Mouse (Mus musculus): Measurements from ENCODE around the gene Ttc6.

Gene Ttc6

DNA sequence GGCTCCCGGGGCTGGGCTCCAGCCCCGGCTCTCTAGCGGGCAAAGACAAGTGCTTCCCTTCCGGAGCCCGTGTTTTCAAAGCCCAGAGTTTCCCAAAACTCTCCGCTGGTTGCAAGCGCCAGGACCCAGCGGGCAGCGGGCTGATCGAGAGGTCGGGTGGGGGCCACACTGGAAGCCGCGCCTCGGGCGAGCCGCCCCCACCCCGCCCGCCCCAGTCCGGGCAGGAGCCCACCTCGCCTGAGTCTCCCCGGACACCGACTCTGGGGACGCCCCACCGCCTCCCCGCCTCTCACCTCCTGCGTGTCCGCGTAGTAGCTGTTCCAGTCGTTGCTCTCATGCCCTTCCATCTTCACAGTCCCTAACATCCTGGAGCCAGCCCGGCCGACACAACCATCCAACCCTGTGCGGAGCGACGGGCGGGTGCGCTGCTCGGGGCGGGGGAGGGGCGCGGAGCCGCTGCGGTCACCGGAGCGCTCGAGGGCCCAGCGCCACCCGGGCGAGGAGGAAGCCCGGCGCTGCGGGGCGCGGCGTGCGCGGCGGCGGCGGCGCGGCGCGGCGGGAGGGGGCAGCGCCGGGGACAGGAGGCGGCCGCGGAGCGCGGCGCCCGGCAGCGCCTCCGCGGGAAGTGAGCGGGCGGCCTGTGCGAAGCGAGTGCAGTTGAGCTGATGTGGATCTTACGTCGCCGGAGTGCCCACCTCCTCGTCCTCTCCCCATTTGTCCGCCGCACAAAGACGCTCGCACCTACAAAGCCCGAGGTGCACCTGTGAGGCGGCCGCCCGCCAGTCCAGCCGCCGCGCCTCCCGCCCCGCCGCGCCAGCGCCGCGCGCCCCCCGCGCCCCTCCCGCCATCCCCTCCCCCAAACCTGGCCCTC, 18.3 kb upstream of the Ttc6 start:
- DNase-seq (ENCODE audit: low spot score) = no peak

DNA sequence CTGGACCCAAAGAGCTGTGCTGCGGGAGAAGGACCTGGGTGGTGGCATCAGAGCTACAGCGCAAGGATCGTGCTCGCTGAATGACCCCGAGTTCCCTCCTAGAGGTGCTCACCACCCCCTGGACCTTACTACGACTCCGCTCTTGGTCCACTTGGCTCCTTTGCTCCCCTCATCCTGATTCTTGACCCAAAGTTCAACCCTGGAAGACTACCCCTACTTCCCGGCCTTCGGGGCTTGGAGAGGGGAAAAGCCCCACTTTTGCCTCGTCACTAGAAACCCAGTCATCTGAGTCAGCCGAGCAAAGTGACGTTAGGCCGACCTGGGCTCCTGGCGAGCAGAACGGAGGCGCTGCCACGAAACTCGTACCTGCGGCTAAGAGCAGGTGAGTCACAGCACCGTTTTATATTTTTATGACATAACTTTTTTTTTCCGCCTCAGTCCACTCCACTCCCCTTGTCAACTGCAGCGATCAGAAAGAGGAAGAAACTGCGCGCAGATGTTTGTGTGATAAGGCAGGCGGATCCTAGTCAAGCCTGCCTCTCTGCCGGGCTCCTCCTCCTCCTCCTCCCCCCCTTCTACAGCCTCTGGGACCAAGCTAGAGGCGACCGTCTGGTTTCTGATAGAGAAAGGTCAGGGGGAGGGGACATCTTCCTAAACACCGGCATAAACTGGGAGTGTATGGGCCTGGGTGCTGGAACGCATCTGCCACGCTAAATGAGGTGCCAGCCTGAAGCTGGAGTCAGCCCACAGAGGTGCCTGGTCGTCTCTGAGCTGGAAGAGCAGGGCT, 17.3 kb upstream of the Ttc6 start, which contains the start of gene Foxa1:
Gene Foxa1 (minus strand): TSS at position 502 of the 787 bp plus-strand sequence.
- DNase-seq (ENCODE audit: low spot score) = no peak

DNA sequence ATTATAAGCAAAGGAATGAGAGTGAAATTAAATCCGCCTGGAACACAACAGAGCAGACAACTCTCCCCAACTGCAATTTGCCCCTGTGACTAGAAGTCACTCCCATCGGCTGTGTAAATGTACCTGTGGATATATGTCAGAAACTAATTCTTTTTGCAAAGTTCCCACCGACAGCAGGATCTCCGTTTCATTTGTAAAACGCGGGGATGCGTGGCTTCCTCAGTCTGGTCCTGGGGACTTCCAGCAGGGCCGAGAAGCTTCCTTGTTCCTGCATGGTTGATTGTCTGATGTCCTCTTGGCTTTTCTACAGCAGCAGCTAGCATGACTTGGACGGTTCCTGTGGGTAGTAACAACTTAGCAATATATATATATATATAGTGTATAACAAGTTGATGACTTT, 16.0 kb upstream of the Ttc6 start:
- DNase-seq (ENCODE audit: low spot score) = no peak

DNA sequence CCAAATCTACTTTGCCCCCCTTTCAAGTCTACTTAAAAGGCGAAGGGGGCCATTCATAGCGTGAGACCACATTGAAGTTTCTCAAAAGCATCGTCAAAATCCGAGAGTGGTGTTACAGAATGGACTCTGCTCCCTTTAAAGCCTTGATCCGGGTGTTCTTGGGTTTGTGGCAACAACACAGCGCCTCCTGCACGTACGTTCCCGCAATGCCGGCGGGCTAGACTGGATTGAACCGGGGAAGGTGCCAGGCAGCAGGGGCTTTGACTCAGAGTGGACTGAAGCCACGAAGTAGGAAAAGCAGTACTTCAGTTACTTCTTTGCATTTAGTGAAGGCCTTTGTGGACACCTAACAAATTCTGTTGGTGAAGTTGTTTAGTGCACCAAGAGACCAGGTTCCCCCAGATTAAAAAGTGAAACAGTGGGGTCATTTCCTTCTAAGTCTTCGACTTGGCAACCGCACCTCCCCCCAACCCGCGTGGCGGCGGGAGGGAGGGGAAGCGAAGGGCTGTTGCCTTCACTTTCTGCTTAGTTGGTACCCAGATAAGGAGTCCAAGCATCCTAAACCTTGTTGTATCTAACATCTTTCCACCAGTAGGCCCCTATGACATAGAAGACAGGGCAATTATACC, 15.4 kb upstream of the Ttc6 start:
- no peak for DNase-seq (ENCODE audit: low spot score)

DNA sequence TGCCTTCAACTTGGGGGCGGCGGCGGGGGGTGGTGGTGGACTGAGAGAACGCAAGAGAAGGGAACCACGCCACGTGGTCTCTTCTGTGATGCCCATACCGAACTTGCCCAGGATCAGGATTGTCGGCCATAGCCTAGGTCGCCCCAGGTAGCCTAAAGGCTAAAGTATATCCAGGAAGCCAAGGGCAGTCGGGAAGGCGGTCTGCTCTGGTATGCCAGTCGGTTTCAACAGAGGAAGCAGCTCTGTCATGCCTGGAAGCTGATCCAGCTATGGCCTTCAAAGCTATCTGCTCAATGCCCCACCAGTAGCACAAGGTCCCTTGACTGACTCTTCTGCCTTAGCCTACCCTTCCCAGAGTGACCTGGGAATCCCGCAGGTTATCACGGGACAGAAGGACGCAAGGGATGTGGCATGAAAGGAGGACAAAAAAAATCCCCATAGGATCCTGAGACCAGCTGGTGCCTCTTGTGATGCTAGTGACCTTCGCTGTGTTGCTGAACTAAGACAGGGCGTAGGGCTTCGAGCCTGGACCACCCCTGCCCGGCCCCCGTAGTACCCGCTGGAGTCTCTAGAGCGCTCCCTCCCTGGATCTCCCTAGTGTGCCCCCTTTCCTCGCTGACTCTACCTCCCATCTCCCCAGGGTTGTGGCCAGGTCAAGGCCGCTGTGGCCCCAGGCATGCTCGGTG, 14.8 kb upstream of the Ttc6 start:
- no peak for DNase-seq (ENCODE audit: low spot score)

DNA sequence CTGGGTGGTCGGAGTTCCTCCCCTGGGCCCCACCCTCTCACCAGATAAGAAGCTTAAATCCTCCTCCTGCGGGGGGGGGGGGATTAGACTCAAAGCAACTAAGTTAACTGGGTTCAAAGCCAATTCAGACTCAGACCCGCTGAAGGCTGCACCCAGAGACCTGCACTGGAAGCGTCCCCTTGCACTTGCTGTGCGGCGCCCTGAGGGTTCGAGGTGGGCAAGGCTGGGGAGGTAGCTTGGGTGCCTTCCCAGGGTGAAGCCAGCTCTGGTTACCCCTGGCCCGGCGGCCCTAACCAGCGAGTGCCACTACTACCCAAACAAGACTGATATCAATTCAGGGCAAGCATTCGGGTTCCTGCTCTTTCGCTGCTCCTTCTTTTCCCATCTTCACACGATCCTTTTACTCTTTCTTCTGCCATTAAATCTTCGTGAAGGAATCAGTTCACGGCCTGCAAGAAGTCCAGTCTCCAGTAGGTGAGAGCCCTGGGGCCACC, 14.2 kb upstream of the Ttc6 start:
- no peak for DNase-seq (ENCODE audit: low spot score)

DNA sequence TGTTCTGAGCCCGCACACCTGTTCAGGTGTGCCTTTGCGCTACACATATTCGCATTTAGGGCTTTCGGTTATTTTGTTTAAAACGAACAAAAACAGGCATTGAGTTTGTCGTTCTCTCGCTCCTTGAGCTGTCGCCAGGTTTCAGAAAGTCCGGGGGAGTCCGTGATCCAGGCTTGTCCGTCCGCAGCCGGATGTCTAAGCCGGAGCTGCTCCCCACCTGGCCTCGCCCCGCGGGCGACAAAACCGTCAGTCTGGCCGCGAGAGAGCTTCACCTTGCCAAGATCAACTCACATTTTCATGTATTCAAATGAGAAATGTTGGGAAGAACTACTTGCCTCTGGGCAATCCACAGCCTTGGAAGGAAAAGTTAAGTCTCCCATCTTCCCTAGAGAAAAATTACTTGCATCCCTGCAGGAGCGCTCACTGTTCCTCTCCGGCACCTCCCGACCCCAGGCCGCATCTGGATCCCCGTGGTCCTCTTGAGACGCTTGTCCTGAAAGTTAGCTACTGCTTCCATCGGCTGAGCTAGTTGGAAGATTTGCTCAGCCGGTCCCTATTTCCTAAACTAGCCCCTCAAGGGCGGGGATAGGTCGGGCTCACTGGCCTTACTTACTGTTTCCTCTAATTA, 13.6 kb upstream of the Ttc6 start:
- DNase-seq (ENCODE audit: low spot score) = no peak

DNA sequence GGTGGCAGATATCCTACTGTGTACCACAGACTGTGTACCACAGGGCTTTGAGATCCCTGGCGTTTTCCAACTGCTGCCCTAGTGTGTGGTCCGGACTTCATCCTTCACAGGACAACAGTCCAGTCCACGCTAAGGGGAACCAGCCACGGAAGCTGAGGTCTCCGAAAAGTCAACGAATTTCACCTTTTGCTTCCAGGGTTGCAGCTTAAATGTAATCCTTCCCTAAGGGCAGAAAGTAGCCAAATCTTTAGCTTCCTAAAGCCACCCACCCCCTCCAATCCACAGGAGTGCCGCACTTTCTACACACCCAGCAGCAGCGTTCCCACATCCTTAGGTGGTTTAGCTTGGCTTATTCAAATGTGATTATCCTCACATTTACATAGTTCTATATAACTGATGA, 13.0 kb upstream of the Ttc6 start:
- no peak for DNase-seq (ENCODE audit: low spot score)

DNA sequence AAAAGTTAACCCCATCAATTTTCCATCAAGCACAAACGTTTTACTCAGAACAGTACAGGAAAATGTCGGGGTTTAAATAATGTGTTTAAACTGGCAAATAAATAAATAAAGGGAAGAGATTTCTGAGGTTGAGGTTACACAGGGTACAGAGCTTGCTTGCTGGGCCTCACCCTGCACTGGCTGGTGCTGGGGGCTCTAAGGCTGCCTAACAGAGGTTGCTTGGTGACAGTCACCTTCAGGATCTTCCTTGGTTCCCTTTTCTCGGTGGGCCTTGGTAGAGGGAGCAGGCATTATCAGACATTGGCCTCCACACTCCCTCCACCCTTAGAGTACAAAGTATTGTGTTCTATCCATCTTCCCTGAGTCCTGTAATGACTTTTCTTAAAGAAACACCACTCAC, 11.6 kb upstream of the Ttc6 start:
- DNase-seq (ENCODE audit: low spot score) = no peak

DNA sequence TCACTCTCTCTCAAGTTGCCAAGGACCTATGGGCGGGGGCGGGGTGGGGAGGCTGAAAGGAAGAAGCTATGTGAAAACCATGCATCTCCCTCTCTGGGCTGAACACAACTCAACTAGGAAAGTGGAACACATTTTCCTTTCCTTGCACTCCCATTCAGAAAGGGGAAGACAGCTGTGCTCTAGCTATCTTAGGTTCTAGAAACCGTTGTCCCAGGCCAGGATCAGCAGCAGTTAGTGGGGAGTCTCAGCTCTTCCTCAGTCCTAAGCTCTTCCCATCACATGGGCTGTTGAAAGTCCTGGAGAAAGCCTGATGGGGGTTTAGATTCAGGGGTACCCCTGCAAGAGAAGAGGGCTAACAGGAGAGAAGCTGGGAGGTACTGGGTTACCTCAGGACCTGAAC, 9.8 kb upstream of the Ttc6 start:
- DNase-seq (ENCODE audit: low spot score) = no peak

DNA sequence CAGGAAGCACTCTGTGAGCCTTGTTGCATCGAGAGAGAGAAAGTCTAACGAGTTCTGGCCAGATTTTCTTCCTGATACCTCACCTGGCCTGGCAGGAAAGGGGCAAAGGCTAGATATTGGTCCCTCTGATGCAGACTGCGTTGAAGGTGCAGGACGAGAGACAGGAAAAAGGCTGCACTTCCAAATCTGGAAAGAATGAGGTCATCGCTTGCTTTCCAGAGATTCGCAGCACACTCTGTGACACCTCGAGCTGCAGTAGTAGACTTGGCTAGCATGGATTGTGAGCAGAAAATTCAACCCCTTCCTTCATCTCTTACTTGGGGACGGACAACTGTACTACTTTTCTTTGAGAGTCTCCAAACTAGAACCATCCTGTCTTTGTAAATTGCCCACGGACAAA, 7.9 kb downstream of the Ttc6 start:
- DNase-seq (ENCODE audit: low spot score) = no peak

DNA sequence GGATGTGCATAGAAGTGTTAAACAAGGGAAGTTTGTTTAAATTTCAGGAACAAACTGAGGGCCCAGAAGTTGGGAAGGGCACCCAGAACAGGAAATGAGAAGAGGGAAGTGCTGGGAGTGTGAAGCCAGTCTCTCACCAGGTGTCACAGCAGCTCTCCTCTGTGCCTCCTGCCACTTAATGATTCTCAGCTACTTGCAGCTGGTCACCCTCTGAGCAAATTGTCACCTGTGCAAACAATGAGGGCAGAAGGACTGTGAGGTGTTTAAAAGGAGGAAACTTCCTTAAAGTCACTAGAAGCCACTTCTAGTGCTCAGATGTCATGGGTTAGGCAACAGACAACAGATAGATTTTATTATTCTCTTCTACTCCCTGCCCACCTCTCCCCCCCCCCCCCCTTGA, 8.5 kb downstream of the Ttc6 start:
- DNase-seq (ENCODE audit: low spot score) = no peak

DNA sequence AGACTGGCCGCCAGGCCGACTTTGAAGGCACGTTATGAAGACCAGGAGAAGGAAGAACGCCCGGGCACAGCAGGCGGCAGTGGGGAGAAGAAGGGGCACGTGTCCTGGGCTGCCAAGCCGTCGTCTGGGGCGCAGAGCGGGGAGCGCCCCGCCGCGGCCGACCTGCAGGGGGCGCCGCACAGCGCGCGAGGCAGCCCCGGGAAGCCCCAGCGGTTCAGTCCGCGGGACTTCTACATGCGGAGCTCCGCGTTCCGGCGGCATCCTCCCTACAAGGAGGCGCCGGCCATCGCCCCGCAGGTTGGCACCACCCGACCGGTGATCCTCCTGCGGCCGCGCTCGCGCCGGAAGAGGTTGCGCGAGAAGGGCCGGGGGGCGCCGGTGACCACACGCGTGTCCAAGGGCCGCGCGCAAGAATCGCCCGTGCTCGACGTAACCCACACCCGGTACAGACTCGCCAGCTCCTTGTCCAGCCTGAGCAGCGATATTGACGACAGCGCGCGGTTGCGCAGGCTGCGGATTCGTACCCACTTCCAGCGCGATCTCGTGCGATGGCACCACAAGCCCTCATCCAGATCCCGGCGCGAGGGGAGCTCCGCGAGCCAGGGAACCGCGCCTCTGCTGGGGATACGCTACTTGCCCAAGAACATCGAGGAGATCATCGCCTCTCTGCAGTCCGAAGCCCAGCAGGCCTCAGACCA, 12.2 kb downstream of the Ttc6 start:
- DNase-seq (ENCODE audit: low spot score) = no peak

DNA sequence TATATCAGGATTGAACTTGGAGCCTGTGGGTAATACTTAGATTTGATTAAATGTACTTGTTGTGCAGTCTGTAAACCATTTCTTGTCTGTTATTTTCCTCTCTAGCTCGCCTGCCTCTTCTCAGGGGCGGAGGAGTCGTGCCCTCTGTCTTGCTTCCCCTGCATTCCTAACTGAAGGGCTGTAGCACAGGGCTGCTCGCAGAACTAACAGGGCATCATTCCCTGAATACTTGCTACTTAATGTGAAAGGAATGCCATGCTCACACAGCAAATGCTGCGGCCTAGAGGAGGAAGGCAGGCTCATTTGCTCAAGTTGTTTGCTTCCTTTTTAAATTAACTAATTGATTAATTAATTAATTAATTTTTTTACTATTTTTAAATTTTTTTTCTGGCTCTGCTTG, 43.7 kb downstream of the Ttc6 start:
- DNase-seq (ENCODE audit: low spot score) = no peak

DNA sequence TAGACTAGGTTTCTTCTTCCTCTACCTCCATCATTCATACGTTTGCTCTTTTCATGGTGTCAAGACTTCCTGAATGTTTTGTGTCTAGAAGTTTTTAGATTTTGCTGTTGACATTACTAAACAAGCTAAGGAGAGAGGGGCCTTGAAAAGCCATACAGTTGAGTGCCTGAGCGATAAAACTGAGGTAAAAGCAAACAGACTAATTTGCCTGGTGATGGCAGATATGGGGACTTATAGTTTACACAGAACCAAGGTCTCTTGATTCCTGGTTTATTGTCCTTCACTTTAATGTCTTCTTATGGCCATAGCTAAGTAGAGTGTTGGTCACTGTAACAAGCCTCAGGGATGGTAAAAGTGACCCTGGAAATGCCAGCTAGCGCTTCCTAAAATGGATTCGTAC, 51.2 kb downstream of the Ttc6 start:
- no peak for DNase-seq (ENCODE audit: low spot score)

DNA sequence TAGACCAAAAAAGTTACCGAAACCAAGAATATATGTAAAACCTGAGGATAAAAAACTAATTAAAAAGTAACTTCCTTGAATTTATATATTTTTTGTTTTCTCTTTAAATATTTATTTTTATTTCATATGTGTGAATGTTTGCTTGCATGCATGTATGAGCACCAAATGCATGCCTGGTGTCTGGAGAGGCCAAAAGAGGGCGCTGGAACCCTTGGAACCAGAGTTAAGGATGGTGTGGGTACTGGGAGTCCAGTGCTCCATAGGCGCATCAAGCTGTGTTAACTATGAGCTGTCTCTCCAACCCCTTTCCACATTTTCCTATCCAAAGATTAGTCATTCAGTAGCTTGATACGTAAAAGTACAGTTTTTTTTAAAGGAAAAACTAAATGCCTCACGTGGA, 58.1 kb downstream of the Ttc6 start:
- no peak for DNase-seq (ENCODE audit: low spot score)

DNA sequence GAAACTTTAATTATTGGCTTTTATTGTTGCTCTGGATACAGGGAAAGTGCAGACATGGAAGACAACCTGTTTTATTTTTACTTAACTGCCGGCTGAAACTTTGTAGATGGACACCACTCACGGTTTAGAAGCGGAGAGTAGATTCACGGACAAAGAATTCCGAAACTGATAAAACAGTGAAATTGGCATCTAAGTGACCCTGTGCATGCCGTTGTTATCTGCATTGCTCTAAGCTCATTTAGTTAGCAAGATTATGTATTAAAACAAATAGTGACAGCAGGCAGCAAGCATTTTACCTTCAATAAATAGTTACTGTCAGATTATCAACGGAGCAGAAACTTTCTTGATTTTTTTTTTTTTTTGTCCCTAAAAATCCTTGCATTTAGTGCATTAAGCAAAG, 59.4 kb downstream of the Ttc6 start:
- no peak for DNase-seq (ENCODE audit: low spot score)

DNA sequence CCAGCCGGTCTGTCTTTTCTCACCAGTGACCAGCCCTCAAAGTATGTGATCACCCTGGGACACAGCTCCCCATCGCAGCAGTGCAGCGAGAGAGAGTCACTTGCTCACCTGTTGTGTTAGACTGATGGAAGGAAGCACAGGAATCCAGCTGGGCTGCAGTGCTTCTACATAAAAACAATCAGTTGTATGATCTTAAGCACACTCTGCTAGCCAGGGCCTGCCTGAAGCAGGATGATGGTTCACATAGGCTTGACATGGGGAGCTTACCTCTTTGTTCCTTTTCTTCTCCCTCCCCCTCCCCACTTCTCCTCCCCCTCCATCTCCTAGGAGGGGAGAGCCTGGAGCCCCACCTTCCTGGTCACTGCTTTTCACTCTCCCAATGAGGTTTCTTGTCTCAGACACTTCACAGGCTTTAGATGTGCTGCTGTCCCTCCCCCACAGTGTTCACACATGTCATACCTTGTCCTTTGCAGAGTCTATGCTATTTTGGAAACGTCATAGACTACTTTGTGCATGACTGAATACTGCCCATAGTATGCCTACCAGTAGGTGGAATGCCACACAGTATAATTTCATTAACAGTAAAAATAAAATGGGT, 60.2 kb downstream of the Ttc6 start:
- no peak for DNase-seq (ENCODE audit: low spot score)

DNA sequence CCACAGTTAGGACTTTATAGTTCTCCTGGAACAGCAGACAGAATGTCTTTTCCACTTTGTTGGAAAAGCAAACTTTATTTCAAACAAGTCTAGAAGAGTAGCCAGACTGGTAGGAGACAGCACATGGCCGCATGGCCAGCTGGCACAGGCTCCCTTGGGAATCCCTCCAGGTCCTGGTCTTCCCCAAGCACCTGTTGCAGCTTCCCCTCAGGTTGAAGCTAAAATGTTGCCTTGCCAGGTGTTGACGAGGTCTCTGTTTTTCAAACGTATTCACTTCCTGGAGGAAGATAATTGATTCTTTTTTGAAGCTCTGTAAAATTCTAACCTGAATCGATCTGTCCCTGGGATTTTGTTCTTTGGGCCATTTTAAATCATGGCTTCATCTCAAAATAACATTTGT, 86.1 kb downstream of the Ttc6 start:
- no peak for DNase-seq (ENCODE audit: low spot score)

DNA sequence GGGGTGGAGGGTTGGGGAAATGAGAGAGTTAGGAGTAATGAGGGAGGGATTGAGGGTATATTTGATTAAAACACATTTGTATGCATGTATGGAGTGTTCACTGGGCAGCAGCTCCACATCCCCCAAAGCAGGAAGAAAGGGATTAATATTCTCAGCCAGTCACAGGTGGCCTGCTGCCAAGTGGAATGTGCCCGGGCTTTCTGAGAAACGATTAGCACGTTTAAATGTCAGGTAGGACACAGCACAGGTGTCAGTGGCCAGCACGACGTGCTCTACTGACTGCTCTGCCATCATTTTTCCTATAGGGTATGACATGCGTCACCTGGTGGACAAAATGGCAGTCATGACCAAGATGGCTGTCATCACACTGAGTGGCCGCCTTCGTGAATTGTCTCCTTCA, 86.8 kb downstream of the Ttc6 start:
- no peak for DNase-seq (ENCODE audit: low spot score)
